Mouse (Mus musculus) NIH3T3 (cell line): ENCODE results near the gene Arid5b.

Experiments
- DNase-seq: peaks from one replicate; pipeline ENCODE4 v3.0.0-alpha.2; 2012; ENCODE audit warnings: low read depth

The Arid5b gene

GRCm38 (mm10) chr10:68278632-68279361 lies at the start of gene Arid5b:
Arid5b (minus strand) TSS chr10:68278740.
- DNase-seq: peak; percentile 88

GRCm38 (mm10) chr10:68325378-68325777 lies 46.8 kb upstream of the Arid5b start:
- no peak for DNase-seq

DNA sequence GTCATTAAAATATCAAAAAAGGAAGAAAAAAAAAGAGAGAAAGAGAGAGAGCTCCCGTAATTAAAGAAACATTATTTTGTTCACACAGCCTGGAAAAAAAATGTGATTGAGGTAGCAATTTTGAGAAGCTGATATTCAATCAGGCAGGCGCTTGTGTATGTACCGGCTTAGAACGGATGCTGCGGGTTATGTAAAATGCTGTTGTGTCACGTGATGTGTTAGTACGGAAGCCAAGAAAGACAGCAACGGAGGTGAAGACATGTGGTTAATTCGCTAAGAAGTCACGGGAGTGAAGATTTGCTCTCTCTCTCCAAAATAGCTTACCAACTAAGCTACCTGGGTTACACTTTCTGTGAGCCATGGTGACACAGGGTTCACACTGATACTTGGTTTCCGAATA lies 45.5 kb upstream of the Arid5b start:
- DNase-seq: no peak

DNA sequence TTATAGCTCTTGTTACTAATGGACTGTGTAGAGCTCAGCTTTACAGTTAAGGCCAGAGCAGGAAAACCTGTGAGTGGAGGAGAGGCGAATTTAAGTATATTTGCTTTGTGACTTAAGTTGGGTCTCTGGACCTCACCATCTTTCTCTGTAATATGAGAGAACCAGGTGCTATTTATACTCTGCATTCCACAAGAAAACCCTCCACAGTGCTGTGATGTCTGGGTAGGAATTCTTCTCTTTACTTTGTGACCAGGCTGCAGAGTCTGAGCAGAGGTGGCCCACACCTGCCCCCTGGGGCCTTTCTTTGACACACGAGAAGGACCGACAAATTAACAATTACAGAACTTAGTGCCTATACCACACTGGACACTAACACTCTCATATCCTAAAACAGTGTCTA lies 44.6 kb upstream of the Arid5b start:
- no peak for DNase-seq

DNA sequence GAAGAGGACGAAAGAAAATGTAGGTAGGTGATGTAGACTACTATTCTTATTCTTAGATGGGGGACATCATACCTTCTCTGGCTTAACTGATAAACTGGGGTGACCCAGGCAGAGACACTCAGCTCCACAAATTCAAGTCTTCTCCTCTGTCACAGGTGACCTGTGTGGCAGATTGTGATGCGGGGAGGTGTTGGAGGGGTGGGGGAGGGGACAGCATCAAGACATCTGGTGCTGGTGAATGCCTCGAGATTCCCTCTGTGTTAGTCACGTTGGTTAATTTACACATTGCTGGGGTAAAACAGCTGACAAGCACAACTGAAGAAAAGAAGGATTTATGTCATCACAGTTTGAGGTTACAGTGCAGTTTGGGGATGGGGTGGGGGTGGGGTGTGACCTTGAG lies 42.4 kb upstream of the Arid5b start:
- peak; percentile 23 for DNase-seq

- no peak for DNase-seq
Measured at GRCm38 (mm10) chr10:68320496-68320895, 42.0 kb upstream of the Arid5b start.

DNA sequence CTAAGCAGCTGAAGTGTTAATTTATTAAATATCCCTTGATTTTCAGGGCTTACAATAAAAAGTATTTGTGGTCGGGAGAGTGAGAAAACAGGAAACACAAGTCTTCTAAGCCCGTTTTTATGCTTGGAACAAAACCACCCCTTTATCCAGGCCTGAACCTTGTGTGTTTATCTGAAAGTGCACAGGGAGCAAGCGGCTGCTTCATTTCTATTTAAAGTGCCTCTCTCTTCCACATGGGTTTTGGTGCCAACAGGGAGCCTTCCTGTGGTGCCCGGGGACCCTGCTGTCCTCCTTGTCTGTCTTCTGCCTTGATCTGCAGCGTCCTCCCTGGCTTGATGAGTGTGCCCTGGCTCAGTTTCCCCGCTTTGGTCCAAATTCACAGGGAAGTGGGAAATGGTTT lies 40.9 kb upstream of the Arid5b start:
- DNase-seq: no peak

DNA sequence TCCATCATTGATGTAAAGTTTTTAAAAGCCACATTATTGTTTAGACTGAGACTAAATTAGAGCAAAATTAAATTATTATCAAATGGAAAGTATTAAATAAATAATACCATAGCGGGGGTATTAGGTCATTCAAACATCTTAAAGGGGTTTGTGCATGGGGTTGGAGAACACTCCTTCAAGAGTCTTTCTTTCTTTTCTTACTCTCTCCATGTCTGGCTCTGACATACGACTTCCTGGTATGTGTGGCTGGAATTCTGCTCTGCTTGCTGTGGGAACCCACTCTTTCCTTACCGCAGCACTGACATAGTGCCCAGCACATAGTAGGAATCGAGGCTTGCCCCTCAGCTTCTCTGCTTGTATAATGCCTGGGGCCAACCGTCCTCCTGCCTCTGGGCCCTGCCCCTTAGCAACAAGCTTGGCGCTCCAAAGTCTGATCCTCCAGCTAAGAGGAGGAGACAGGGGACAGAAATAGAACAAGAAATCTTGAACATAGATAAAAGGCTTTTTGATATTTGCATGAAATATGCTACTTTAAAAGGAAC lies 40.0 kb upstream of the Arid5b start:
- no peak for DNase-seq

DNA sequence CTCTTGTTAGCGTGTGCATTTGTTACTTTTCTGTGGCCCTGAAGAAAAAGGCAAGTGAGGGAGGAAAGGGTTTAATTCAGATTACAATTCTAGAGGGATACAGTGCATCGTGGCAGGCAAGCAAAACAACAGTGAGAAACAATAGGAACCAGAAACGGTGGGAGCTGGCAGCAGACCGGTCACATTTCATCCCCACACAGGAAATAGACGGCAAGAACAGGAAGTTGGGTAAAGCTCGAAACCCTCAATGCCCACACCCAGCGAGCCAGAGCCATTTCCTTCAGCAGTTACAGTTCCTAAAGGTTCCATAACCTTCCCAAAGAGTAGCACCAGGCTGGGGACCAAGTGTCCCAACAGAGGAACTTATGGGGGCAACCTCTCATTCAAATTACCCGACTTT lies 34.2 kb upstream of the Arid5b start:
- peak; percentile 46 for DNase-seq

- DNase-seq: peak; percentile 44
Measured at GRCm38 (mm10) chr10:68301013-68301412, 22.5 kb upstream of the Arid5b start.

GRCm38 (mm10) chr10:68289465-68289864 lies 10.9 kb upstream of the Arid5b start:
- DNase-seq: no peak

DNA sequence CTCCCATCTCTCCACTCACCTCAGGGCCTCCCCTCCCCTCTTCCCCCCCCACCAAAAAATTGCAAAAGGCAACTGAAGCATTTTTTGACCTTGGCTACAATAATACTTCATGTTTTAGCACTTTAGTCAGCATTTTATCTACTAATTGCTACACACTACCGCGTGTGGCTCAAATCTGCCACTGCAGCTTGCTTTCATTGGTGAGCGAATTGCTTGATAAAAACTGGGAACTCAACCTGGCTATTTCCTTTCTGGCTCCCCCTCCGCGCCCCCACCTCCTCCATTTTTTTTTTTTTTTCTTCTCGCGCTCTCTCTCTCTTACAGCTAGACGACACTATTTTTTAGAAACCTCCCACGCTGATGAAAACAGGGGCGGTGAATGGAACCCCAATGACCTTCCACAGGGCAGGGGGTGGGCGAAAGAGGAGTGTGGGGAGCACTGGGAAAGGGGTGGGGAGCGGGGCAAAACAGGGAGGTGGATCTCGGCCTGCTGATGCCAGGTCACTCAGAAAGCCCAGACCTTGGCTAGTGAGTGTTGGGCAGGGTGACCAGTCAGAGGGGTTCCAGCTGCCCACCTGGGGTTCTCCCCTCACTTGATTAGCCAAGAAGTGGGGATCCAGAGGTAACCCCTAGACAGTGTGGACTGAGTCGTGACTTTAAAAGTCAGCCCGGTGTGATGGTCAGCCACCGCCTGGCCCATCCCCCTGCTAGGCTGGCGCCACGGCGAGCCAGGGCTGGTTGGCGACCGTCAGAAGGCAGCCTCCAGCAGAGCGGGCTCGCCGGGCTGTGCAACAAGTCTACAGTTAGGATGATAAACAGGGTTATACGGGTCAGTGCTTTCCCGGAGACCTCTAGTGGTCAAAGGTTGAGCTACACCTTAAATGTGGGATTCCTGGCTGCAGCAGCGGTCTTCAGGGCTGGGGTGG lies 4.2 kb upstream of the Arid5b start:
- peak; percentile 70 for DNase-seq

- no peak for DNase-seq
Measured at GRCm38 (mm10) chr10:68281775-68282106, 3.2 kb upstream of the Arid5b start.

- DNase-seq: peak; percentile 76
Measured at GRCm38 (mm10) chr10:68281076-68281774, 2.7 kb upstream of the Arid5b start.

DNA sequence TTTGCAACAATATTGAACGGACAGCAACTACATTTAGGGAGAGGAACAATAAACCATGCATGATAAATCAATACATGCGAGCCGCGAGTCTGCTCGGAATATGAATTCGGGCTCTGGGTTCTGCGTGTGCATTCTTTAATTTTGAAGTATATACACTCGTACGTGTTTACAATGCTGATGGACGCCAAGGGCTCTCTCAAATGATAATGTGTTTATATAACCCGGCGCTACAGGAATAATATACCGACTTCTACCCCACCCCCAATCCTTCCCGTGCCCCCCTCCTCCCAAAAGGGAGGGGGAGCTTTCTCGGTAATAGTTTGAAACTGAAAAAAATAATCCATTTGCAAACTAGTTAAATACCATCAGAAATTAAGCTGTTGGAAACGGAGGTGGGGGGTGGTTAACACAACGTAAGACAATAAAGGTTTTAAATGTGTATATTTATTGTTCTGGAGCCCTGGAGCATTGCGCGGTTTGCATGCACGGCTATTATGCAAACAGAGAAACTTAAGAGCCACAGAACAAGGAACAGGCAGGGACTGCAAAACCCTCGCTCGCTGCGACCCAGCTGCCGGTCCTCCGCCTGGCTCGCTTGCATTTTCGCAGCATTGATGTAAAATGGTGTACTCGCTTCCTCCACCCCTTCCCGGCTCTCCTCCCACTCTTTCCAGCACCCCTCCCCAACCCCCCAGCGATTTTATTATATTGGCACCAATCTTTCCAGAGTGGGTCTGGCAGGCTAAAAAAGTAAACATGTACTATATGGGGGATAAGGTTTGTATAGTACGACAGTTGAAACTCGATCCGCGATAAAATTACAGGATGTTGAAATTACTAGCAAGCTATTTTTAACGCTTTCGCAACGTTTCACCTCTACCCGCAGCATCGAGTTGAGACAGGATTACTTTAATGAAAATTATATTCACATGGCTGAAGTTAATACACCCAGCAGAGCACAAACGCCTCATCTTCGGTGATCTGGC lies 1.3 kb upstream of the Arid5b start:
- DNase-seq: peak; percentile 91

GRCm38 (mm10) chr10:68277671-68278151 lies 829 bp downstream of the Arid5b start:
- peak; percentile 77 for DNase-seq

DNA sequence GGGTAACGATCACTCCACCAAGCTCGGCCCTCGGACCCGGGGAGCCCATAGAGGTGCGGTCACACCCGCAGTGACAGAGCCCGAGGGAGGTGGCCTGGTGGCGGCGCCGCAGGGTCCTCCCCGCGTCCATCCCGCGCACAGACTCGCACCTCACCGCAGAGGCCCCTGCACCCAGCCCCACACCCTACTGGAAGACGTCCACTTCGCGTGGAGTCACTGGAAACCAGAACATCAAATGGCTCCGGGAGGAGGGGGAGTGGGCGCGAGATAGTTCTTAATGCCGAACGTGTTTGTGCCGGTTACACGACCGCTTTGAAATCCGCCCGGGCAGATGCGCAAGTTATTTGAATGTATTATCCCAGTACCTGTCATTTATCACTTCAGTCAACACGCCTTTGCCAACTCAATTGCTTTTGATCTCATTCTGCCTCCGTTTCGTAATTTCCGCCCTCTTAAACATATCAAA lies 1.5 kb downstream of the Arid5b start:
- peak; percentile 59 for DNase-seq

- peak; percentile 94 for DNase-seq
Measured at GRCm38 (mm10) chr10:68276350-68276975, 2.1 kb downstream of the Arid5b start.

DNA sequence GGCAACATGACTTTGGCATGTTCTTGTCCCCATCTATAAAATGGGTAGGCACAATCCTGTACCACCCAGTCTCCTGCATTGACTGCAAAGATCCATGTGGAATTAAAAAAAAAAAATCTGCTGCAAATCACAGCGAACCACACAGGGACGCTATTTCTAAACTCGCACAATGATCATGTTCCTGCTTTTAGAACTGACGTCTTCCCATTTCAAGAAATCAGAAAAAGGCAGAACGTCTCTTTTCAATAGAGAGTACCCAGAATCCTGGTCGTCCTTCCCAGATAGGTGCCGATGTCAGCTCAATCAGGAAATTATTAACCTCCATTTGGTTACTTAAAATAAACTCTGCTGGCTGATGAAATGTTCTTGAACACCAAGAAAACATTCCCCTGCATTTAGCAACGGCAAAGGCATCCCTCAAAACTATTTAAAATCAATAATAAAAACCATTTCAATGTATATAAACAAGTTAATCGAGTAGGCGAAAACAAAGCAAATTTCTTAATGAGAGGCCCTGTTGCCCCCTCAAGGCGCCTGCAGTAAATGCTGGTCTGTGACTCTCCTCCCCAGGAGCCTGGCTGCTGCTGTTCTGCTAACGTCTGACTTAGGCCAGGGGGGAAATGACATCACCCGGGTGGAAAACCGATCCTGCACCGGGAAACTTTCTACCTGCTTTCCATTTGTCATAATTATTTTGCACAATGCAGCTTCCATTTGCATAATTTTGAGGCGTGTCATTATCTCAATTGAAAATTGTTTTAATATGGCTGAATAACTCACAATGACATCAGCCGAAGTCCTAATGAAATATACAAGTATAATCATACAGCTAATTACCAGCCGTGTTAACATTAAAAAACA lies 3.4 kb downstream of the Arid5b start:
- peak; percentile 70 for DNase-seq
